Mouse (Mus musculus) G1E (cell line): Measurements from ENCODE around the gene Slc22a12.

ENCODE experiments used
- CTCF ChIP-seq: IDR thresholded peaks from 2 replicates; pipeline ENCODE4 v1.5.1; 2012; ENCODE audit warnings: low read depth, low read length, inconsistent platforms, mixed read lengths
- GATA1 ChIP-seq: IDR thresholded peaks from 2 replicates; pipeline ENCODE4 v1.6.1; 2012; ENCODE audit warnings: borderline replicate concordance, low read length, inconsistent platforms, mixed read lengths
- POLR2AphosphoS5 ChIP-seq: IDR thresholded peaks from 2 replicates; pipeline ENCODE4 v1.6.1; 2012; ENCODE audit warnings: low read depth, low read length, inconsistent platforms; ENCODE audit not compliant: insufficient replicate concordance

- TF ChIP-seq CTCF (no peak), GATA1 (no peak), POLR2AphosphoS5 (no peak)
Observed at GRCm38 (mm10) chr19:6539592-6539991, 3.2 kb downstream of the Slc22a12 start.
